Mouse (Mus musculus) CD4-positive, CD25-positive, alpha-beta regulatory T cell, adult 2 months (primary cell): ENCODE results near the gene Gxylt2.

Source experiments
- DNase-seq: peaks from one replicate; pipeline ENCODE4 v3.0.0-alpha.2; 2012; ENCODE audit warnings: low read depth, low spot score

The Gxylt2 gene

DNA sequence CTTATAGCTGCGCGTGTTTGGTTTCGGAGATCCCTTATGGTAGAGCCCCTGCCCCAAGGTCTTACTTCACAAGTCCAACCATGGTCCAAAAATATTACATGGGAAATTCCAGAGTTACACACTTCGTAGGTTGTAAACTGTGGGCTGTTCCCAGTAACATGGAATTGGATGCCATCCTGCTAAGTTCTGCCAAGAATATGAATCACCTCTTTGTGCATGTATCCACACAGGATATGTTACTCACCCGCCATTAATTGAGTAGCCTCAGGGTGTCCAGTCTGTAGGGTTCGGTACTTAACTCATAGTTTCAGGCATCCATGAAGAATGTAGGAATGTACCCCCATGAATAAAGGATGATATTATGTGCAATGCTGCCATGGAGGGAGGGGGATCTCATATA is 94.8 kb downstream of the Gxylt2 start:
- no peak for DNase-seq

DNA sequence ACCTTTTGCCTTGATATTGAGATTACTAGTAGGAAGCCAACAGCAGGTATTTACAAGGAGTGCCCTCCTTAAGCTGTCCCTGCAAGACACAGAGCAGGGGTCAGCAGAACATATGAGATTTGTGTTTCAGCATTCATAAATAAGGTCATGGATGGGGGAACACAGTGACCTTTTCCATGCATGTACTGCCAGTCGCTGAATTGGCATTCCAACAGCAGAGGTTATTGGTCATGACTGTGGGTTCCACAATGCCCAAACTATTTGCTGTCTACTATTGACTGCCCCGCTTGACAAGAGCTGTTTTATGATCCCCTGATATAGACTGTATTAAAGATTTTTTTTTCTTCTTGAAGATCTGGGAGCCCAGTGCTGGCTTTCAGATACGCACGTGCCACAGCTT is 95.2 kb downstream of the Gxylt2 start:
- no peak for DNase-seq

DNA sequence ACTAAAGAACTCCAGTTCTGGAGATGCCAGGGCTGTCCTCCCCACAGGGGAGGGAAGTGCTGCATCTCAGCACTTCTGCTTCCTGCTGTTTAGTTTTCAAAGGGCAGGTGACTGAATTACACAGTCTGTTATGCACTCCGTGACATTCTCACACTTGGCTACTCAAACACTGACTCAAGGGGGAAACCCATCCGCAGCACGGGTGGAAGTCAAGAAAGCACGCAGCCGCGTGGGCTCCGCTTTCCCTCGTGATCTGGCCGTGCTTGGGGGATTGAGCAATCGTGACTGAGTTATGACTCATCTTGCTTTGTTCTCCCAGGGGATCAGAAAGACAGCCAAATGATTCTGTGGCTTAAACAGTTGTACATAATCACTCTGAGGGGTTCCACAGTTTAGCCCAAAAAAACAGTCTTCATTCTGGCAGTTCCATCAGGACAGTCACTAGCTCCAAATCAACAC is 96.0 kb downstream of the Gxylt2 start:
- DNase-seq, result peak; percentile 79

DNA sequence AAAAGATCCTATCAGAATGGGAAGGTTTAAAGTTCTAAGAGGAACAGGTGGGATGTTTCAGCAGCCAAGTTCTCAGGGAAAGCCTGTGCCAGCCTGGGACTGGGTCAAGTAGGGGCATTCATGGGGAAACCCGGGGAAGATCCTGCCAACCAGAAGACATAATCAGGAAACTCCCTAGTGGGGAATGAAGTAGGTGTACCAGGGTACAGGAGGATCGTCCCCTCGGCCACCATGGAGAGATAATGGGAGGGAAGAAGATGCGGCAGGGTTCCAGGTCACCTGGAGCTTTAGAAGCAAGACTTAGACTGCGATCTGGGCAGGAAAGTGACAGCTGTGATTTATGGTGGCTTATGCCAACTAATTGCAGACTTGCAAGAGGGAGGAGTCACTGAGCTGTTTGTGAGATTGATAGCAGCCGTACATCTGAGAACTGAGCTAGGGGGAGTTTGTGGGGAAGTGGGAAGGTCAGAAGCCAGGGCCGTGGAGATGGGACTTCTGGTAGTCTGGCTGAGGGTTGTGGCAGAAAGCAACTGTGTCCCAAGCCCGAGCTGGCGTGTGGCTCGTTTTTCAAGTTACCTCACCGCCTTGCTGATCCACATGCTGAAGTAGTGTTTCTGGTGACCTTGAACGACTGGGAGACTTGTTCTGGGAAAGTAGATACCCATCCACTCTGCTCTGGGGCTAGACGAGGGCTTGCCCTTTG is 98.0 kb downstream of the Gxylt2 start:
- DNase-seq, result peak; percentile 24

DNA sequence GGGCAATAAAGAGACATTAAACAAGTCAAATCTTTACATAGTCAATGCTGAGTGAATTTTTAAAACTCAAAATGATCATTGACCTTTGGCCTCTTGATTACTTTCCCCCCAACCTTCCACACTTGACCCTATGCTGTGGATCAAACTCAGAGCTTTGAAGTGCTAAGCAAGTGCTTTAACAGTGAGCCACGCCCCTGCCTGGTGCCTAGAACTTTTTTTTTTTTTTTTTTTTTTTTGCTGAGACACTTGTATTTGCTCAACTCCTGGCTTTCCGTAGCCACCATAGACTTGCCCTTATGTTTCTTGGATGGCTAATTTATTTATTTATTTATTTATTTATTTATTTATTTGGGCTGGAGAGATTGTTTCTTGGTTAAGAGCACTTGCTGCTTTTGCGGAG is 98.7 kb downstream of the Gxylt2 start:
- DNase-seq, result no peak

DNA sequence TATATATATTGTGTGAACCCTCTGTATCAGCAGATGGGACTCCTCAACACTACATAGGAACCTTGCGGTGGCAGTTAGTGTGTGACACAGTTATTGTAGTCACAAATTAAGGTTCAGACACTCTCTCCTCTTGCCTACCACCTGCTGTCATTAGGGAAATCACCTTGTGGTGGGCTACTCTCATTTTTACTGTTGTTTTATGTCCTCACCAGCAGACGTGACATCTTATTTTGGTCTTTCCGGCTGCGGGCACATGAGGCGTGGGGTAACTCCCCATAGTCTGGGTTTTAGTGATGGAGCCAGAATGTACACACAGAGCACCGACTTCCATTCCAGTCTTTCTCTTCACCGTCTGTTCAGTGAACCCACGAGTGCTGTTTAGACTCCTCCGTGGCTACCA is 102.7 kb downstream of the Gxylt2 start:
- peak; percentile 84 for DNase-seq

DNA sequence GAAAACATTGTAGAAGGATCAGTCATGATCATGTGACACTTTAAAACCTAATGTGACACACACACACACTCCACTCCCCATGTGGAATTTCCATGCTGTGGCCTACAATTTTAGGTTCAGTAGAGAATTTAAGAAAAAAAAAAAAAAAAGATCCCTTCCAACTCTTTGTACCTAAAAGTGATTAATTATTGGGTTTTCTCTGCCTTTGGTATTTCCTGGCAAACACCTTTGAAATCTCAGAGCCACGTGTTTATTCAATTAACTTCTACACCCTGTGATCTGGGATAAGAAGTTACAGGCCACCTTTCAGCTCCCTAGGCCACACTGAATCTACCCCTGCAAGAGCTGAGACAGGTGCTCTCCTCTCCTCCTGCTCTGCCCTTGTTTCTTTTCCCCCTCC is 103.2 kb downstream of the Gxylt2 start:
- no peak for DNase-seq

DNA sequence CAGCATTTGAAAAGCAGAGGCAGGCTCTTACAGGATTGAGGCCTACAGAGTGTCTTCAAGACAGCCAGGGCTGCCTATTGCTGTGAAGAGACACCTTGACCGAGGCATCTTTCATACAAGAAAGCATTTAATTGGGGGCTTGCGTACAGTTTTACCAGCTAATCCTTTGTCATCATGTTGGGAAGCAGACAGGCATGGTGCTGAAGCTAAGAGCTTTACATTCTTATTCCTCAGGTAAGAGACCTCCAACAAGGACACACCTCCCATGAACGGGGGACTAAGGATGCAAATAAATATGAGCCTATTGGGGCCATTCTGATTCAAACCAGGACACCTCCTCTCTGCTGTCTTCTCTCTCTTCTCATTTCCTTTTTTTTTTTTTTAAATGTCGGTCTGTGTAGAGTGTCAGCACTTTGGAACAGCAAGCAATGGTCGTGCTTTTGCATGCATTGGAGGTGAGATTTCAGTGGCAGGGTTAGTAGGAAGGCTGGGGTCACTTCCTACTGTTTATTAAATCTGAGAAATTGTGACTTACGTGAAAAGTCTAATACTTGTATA is 103.8 kb downstream of the Gxylt2 start:
- no peak for DNase-seq

DNA sequence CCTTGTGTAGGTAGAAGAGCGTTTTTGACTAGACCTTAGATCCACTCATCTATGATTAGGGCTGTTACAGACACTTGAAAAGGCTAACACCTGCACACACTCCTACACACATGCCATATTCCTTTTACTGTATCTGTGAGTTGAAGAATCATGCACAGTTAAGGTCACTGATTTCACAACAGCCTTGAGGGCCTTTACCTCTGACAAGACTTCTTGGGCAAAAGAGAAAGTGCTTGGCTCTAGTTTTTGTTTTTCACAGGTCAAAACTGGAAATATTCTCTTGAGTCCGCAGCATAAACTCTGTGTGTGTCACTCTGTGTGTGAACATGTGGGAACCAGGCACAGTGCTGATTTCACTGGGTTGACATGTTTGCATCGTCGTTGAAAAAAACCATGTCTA is 105.6 kb downstream of the Gxylt2 start:
- no peak for DNase-seq

DNA sequence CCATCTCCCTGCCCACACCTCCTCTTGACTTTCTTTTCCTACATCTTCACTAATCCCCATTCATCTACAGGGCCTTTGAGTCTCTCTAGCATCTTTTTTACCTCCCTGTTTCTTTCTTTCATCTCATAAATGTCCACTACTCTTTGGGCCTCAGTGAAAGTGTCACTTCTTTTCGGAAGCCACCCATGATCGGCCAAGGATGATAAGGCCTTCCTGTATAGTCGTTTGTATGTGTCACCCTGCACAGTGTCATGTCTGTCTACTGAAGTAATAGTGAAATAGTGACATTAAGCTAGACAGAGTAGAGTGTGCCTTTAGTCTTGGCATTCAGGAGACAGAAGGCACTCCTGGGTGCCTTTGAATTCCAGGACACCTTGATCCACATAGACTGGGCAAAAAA is 107.2 kb downstream of the Gxylt2 start:
- DNase-seq, result no peak

DNA sequence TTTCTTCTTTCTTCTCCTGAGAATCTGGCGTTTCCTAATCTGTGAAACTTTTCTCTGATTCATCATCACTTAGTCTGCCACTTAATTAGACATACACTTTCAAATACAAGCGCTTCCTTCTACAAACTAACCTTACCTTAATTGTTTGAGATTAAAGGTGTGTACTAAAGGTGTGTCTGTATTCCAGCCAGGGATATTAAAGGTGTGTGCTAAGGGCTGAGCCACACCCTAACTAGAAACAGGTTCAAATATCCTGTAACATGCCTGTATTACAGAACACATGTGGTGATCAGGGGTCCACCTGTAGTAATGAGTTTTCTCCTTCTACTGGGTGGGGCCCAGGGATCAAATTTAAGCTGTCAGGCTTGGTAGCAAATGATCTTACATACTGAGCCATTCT is 116.8 kb downstream of the Gxylt2 start:
- DNase-seq, result no peak

DNA sequence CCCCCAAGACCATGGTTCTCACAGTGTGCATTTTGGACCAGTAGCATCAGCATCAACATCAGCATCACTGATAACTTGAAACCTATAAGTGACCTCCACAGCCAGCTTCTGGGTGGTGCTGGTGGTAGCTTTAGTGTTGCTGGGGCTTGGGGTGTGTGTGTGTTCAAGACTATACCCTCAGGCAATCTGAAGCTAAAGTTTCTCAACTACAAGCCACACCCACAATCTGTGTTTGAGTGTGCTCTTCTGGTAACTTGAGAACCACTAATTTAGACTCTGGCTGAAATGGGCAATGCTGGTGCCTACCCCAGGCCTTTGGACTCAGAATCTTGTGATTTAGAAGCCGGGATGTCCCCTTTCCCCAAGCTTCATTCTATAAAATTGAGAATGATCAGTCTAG is 118.8 kb downstream of the Gxylt2 start:
- no peak for DNase-seq

DNA sequence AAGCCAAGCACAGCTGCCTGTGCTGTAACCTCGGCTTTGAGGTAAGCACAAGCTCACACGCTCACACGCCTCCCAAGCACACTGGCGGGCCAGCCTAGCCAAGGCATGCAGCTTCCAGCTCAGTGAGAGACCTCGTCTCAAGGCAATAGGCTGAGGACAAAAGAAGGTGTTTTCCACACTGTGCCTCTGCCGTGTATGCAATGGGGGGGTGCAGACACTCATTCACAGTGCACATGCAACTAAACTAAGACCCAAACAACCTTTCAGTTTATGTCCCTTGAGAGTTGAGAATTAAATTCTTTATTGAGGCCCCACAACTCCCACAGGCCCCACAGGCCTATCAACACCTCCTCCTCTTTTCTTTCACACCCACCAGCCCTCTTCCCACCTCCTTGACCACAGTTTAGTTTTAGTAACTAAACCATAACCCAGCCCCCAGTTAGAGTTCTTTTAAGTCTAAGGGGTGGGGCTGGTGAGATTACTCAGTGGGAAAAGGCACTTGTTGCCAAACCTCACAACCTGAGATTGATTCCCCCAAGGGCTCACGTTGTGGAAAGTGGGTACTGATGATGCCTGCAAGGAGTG is 119.9 kb downstream of the Gxylt2 start:
- peak; percentile 27 for DNase-seq

DNA sequence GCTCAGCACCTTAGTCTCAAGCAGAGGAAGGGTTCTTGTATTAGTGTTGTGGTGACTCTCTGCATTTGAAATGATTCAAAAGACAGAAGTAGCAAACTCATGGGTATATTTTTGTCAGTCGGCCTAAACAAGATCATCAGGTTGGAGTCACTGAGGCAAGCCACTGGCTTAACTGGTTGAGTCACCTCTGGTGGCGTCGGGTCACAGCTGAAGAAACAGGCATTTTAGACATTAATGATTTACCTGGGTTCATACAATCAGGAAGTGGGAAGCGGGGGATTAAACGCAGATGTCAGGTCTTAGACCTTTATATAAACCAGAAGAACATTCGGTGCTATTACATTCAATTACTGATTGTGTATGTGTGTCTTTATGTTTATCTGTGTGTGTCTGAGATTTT is 121.5 kb downstream of the Gxylt2 start:
- DNase-seq, result no peak

DNA sequence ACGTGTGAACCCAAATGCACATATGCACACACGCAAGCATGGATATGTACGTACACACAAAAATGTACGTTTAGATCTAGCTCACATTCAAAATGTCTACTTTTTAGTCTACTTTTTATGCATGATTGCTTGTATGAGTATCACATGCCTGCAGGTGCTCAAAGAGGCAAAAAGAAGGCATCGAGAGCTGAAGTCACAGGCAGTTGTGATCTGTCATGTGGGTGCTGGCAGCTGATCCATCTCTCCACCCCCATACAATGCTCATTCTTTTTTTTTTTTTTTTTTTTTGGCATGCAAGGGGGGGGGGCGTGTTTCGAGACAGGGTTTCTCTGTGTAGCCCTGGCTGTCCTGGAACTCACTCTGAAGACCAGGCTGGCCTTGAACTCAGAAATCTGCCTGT is 124.0 kb downstream of the Gxylt2 start:
- no peak for DNase-seq

DNA sequence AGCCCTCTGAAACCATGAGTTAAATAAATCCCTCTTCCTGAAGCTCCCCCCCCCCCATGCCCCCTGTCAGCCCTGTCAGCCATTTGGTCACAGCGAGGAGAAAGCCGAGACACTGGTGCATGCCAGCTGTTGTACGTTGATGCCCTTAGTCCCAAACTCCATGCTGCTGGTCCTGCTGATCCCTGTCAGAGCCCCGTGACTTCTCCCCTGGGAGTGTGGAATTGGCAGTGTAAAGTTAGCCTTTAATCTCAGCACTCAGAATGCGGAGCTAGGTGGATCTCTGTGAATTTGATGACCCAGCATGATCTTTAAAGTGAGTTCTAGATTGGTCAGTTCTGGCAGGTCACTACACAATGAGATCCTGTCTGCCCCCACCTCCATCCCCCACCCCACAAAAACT is 125.2 kb downstream of the Gxylt2 start:
- DNase-seq, result no peak

DNA sequence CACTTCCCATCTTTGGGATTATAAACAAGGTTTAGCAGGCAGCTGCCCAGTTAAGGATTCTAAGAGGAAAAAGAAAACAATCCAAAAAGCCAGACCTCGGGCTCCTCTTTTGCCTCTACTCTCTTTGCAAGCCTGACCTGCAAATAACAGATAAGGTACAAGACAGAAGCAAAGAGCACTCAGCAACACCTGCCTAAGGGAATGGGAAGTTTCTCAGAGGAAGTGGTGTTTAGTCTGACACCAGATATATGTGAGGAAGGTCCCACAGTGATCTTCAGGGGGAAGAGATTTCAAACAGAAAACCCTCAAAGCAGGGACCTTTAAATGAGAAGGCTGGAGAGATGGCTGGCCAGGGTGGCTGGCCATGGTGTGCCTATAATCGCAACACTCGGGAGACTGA is 126.7 kb downstream of the Gxylt2 start:
- DNase-seq, result no peak

DNA sequence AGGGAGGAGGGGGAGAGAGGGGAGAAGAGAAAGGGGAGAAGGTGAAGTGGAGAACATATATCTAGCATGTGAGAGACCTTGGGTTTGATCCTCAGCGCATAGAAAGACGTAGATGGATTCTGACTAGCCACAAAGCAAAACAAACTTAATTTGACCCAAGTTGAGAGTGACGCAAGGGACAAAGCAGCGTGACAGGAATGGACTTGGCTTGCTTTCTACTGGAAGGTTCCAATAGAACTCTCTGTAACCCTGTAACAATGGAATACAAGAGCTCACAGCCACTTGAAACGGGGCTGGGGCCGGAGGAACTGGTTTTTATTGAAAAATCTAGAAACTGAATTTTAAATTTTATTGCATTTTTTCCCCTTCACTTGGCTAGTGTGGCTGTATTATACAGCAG is 127.2 kb downstream of the Gxylt2 start:
- no peak for DNase-seq

DNA sequence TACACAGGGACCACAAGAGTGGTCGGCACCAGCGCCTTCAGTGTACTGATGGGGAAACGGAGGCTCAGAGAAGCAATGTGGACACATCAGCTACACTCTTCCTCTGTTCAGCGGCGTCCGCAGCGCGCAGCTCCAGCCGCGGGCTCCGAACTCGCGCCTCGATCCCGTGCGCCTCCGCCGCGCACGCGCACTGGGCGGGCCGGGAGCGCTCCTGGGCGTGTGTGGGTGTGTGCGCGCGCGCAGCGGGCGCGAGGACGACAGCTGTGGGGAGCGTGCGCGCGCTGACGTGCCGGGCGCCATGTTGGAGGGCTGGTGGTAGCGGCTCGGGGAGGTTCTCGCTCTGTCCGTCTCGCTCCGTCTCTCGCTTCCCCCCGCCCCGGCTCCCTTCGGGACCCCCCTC is 128.8 kb downstream of the Gxylt2 start, which contains the start of gene Ppp4r2:
Ppp4r2 (plus strand) TSS at position 268 of the 400 bp plus-strand sequence.
- peak; percentile 97 for DNase-seq

DNA sequence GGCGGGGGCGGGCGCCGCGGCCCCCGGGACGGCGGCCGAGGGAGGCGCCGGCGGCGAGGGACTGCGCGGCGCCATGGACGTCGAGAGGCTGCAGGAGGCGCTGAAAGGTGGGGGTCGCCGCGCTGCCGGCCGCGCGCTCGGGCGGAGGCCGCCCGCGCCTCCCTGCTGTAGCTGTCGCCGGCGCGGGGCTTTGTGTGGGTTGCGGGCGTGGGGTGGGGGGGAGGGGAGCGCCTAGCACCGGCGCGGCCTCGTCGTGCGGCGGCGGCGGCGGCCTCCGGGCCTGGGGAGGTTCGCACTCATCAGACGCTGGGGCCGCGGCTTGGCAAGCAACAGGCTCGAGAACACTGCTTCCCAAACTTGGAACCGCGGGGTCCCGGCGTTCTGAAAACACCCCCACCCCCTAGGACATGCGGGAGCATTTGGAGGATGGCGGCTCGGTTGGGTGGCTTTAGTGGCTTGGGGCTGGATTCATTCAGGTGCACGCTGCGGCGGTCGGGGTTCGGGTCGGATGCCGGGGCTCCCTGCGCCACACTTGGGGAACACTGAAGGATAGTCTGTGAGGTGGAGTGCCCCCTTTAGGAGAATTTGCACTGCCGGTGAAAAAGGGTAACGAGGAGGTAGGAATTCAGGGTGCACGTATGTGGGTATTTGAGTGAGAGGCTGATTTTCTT is 129.4 kb downstream of the Gxylt2 start:
- peak; percentile 78 for DNase-seq

DNA sequence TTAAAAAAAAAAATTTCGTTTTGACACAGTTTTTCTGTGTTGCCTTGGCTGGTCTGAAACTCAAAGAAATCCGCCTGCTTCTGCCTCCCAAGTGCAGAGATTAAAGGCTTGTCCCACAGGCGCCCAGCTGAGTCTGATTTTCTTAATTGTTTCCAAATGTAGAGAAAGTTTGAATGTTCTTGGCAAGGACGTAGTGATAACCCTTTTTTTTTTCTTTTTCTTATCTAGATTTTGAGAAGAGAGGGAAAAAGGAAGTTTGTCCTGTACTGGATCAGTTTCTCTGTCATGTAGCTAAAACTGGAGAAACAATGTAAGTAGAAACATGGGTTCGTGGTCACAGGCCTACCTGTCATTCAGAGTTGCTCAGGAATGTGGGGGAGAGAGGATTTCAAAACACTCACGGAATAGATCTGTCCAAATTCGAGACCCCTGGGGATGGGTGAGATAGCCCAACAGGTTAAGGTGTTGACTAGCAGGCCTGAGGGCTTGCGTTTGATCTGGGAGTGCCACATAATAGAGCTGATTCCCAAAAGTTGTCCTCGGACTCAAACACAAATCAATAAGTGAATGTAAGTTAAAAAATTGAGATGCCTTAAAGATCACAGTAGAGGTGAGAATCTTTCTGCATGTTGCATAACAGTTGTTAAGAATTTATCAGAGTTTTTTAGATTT is 130.1 kb downstream of the Gxylt2 start:
- DNase-seq, result no peak

DNA sequence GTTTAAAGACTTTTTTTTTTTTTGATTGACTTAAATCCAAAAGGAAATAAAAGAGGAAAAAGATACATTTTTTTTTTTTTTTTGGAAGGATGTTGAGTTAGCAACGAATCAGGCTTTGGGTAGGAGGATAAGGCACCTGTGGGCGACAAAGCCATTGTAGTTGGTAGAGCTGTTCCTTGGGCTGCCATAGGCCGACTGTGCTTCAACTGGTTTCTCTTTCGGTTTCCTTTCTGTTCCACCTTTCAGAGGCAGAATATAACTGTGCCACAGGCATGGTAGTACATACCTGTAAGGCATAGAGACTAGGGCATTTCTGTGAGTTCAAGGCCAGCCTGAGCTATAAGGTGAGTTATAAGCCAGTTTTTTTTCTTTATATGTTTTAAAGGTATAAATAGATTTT is 140.5 kb downstream of the Gxylt2 start:
- peak; percentile 46 for DNase-seq
